Mouse (Mus musculus): ENCODE data around the gene Slc6a19.

GRCm38 (mm10) chr13:73730913-73731312 is 26.2 kb upstream of the Slc6a19 start:
- TF ChIP-seq POLR2A (IDR thresholded peaks at IDR 0.05; ENCODE audit: low read depth, low read length) (no peak), CTCF (IDR thresholded peaks at IDR 0.05; ENCODE audit: extremely low read depth, insufficient read length, insufficient replicate concordance, low read depth, low read length) (no peak)

Measured in small intestine, adult 2 months (tissue).